Mouse (Mus musculus) layer of hippocampus, postnatal 10 days (tissue): ENCODE data around the gene Tmem135. TPM values are rescaled to one million over a fixed set of nuclear protein-coding genes. Genes with fewer than 3 reads are reported as not detected.

ENCODE experiments used
- DNase-seq, 2 experiments: peaks; one replicate each; pipeline ENCODE4 v3.0.0; 2021; ENCODE audit warnings: low spot score in 2 of 2
- total RNA-seq, 2 experiments: library from RNA; stranded (reverse); gene quantifications; 2 replicates each; pipeline ENCODE4 v1.2.3; 2021

The Tmem135 gene
- total RNA-seq, 2 experiments from 2014 or later: 72.2 to 84.4 TPM

GRCm38 (mm10) chr7:89418127-89418653, 14.2 kb upstream of the Tmem135 start:
- no peak for DNase-seq

- DNase-seq: no peak
Observed at GRCm38 (mm10) chr7:89417707-89418106, 13.7 kb upstream of the Tmem135 start.

- DNase-seq: no peak
Observed at GRCm38 (mm10) chr7:89416027-89416426, 12.0 kb upstream of the Tmem135 start.

DNA sequence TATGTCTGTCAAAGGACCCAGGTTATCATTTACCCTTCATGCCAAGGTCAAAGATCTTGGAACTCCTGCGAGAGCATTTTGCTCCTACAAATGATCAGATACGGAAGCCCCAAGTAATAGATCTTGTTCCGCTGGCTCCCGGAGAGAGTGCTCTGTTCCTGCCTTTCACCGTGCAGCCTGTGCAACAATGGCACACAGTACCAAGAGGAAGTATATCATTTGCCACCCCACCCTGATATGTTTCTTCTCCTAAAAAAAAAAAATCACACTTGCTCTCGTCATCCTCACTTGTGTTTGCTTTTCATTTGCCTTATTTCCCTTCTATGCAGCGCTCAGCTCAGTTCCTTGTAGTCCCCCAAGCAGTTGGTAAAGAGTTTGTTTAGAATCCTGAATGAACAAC, 8.1 kb upstream of the Tmem135 start:
- DNase-seq: no peak

- no peak for DNase-seq
Observed at GRCm38 (mm10) chr7:89411346-89411745, 7.3 kb upstream of the Tmem135 start.

DNA sequence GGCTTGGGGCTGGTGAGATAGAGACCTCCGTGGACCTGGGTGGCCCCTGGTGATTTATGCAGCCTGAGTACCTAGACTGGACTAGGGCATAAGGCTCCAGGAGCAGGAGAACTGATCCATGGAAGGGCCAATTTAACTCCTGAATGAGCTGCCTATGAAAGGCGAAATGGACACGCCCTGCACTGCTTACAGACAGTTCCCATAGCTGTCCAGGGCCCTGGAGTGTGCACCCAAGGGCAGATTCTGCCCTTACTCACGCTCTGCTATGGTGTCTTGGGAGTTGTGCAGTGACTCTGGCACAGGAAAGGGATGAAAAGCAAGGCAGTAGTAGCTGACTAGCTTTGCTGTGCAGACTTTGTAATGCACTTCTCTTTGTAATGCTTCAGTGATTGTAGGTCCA, 6.3 kb upstream of the Tmem135 start:
- no peak for DNase-seq

DNA sequence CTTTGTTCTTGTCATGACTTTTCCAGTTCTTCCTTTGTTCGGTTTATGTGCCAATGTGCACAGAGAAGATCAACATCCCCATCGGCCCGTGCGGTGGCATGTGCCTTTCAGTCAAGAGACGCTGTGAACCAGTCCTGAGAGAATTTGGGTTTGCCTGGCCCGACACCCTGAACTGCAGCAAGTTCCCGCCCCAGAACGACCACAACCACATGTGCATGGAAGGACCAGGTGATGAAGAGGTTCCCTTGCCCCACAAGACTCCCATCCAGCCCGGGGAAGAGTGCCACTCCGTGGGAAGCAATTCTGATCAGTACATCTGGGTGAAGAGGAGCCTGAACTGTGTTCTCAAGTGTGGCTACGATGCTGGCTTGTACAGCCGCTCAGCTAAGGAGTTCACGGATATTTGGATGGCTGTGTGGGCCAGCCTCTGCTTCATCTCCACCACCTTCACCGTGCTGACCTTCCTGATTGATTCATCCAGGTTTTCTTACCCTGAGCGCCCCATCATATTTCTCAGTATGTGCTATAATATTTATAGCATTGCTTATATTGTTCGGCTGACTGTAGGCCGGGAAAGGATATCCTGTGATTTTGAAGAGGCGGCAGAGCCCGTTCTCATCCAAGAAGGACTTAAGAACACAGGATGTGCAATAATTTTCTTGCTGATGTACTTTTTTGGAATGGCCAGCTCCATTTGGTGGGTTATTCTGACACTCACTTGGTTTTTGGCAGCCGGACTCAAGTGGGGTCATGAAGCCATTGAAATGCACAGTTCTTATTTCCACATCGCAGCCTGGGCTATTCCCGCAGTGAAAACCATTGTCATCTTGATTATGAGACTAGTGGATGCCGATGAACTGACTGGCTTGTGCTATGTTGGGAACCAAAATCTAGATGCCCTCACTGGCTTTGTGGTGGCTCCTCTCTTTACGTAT, 3.3 kb upstream of the Tmem135 start:
- no peak for DNase-seq

- DNase-seq: no peak
Observed at GRCm38 (mm10) chr7:89406011-89406410, 2.0 kb upstream of the Tmem135 start.

DNA sequence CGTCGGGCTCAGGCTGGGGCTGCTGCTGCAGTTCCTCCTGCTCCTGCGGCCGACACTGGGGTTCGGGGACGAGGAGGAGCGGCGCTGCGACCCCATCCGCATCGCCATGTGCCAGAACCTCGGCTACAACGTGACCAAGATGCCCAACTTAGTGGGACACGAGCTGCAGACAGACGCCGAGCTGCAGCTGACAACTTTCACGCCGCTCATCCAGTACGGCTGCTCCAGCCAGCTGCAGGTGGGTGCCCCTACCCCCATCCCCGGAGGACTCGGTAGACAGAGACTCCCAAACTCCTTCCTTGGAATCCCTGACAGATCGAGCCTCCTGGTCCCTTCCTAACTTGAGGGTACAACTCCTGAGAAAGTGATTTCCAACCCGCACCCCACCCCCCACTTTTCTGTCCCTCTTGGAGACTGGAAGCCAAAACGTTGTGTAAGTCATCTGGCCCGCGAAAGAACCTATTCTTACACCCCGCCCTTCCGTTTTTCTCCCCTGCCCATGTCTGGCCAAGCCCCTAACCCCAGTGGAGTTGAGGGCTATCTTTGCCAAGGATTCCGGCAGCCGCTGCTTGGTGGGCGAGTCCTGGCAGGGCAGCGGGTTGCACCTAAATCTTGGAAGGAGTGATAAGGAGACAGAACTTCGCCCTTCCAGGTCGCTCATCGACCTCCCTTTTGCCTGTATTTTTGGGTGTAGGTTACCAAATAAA, 865 bp upstream of the Tmem135 start:
- no peak for DNase-seq

DNA sequence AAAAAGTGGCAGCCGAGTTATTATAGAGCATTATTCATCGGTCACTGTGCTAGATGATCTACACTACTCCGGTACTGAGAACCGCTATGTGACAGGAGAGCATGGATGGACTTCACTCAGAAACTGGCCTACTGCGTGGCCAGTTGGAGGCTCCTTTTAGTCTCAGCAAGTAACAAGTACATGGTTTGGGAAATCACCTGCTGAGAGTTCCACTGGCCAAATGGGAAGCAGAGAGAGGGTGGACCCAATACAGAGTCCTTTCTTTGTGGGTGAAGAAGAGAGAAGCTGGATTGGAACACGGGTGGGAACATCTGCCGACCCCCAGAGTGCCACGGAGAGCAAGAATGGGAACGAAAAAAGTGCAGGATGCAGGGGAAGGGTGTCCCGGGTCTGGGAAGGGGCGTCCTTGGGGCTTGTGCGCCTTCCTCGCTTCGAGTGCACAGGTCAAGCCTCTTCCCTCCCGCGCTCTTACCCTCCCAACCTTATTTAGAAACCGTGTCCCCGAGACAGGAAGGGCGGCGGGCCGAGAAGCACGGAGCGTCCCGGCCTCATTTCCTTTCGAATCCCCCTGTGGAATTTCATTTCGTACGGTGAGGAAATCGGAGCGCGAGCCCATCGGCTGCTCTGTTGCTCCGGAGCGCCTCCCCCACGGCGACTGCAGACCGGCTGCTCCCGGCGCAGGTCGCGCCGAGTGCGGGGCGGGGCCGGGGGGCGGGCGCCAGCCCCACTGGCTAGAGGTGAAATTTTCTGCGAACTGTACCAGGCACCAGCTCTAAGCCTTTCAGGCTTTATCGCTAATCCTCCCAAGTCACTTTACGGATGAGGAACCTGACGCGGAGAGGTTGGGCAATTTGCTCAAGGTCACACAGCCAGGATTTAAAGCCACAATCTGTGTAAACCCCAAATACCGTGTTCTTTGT, 709 bp downstream of the Tmem135 start:
- DNase-seq: peak; percentile 60 to 65

GRCm38 (mm10) chr7:89401936-89402335, 2.1 kb downstream of the Tmem135 start:
- no peak for DNase-seq

GRCm38 (mm10) chr7:89401136-89401858, 2.7 kb downstream of the Tmem135 start:
- DNase-seq: no peak

GRCm38 (mm10) chr7:89400721-89401120, 3.3 kb downstream of the Tmem135 start:
- DNase-seq: no peak

GRCm38 (mm10) chr7:89397837-89398534, 6.0 kb downstream of the Tmem135 start:
- DNase-seq: no peak

GRCm38 (mm10) chr7:89396386-89396785, 7.6 kb downstream of the Tmem135 start:
- no peak for DNase-seq

- DNase-seq: no peak
Observed at GRCm38 (mm10) chr7:89395399-89395798, 8.6 kb downstream of the Tmem135 start.

- DNase-seq: no peak
Observed at GRCm38 (mm10) chr7:89392825-89393224, 11.2 kb downstream of the Tmem135 start.

DNA sequence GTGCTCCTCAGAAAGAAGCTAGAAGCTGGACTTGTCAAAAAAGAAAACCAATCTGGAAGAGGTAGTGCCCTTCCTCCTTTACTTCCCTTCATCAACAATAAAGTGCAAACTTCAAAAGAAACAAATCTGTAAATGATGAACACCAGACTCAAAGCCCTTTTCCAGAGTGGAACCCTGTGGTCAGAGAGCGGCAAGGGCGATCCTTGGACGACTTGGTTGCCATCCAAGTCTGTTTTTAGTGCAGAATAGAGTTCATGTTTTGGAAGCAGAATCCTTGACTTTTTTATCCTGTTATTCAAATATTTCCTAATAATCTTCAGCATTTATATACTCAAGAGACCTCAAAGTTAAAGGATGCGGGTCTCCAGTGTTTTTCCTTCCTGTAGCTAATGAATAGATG, 11.6 kb downstream of the Tmem135 start:
- no peak for DNase-seq

- DNase-seq: no peak
Observed at GRCm38 (mm10) chr7:89391831-89392230, 12.2 kb downstream of the Tmem135 start.

- DNase-seq: no peak
Observed at GRCm38 (mm10) chr7:89391281-89391680, 12.7 kb downstream of the Tmem135 start.
